Mouse (Mus musculus): ENCODE results near the gene Dnah17.

The Dnah17 gene

GRCm38 (mm10) chr11:117972656-117973558 is 157.5 kb downstream of the Dnah17 start:
- no peak for DNase-seq (ENCODE audit: low read depth, low spot score)
